Mouse (Mus musculus) layer of hippocampus, adult 11-12 months (tissue): ENCODE measurements at regions not wholly inside any gene's neighbourhood (a gene's known extent, or its start where the extent isn't known, plus 50 kb on each side); places are given as distances from the start of the nearest gene placed in this dataset.
A peak's percentile ranks its signal among the peaks of the same experiment; 100 is the strongest.

ENCODE experiments used
- DNase-seq: peaks from one replicate; pipeline ENCODE4 v3.0.0; 2022; ENCODE audit warnings: low spot score

- DNase-seq = no peak
Observed at GRCm38 (mm10) chr3:113811790-113812189, 181.8 kb upstream of the Rnpc3 start.

- no peak for DNase-seq
Observed at GRCm38 (mm10) chr3:113859421-113859820, 170.9 kb upstream of the Col11a1 start.

GRCm38 (mm10) chr3:113860005-113860404 lies 170.3 kb upstream of the Col11a1 start:
- no peak for DNase-seq

GRCm38 (mm10) chr3:113860426-113860825 lies 169.9 kb upstream of the Col11a1 start:
- DNase-seq = no peak

GRCm38 (mm10) chr3:113873226-113873625 lies 157.1 kb upstream of the Col11a1 start:
- DNase-seq = no peak

- DNase-seq = no peak
Observed at GRCm38 (mm10) chr3:113905162-113905561, 125.2 kb upstream of the Col11a1 start.

- DNase-seq = peak; percentile 16
Observed at GRCm38 (mm10) chr3:113919350-113920179, 110.8 kb upstream of the Col11a1 start.

- DNase-seq = no peak
Observed at GRCm38 (mm10) chr3:113931553-113931952, 98.8 kb upstream of the Col11a1 start.

GRCm38 (mm10) chr3:113950501-113950900 lies 79.8 kb upstream of the Col11a1 start:
- no peak for DNase-seq

GRCm38 (mm10) chr3:113952468-113952867 lies 77.9 kb upstream of the Col11a1 start:
- DNase-seq = no peak

GRCm38 (mm10) chr3:113953113-113953512 lies 77.2 kb upstream of the Col11a1 start:
- no peak for DNase-seq

GRCm38 (mm10) chr3:113954486-113954885 lies 75.9 kb upstream of the Col11a1 start:
- no peak for DNase-seq

- no peak for DNase-seq
Observed at GRCm38 (mm10) chr3:113960080-113960479, 70.3 kb upstream of the Col11a1 start.
